1 mouse cellular context compared by ENCODE assay signal in the genomic region with DNA sequence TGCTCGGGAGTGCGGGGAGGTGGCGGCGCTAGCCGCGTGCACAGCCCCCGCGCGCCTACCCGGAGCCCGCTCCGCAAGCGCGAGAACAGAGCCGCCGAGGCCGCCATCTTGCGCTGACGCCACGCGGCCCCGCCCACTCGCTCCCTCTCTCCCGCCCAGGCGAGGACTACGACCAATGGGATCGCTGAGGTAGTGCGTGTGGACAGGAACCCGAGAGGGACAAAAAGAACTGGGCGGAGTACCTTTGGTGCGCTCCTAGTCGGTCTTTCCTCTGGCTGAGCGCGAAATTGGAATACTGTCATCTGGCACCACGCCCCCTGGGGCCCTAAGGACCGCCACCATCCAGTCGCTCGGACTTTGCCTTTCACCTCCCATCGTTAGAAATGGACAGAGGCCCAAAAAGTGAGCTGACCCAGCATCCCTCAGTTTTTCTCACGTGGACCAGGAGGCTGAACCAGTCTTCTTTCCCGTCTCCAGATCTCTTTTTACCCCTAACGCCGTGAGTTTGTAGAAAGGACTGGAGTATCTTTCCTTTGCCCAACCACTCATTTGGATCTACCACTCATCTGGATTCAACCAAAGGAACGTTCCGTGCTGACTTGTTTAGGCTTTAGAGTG.
TF ChIP-seq lines count a peak whose summit lies in the region.

A gene (minus strand): TSS at position 147 of the 618 bp plus-strand sequence.

TF ChIP-seq in CH12.LX, 34 proteins besides CTCF, POLR2A, EP300 and RAD21 (continued from another document):
- TF ChIP-seq UBTF (IDR thresholded peaks at IDR 0.05; ENCODE audit: low read depth, low read length) (no peak), GABPA (IDR thresholded peaks at IDR 0.05; ENCODE audit: insufficient replicate concordance, low read depth, low read length) (no peak), MXI1 (IDR thresholded peaks at IDR 0.05; ENCODE audit: low read depth, low read length) (peak; percentile 86; the same call in 1 of the 2 replicates), USF2 (conservative IDR thresholded peaks at IDR 0.05; ENCODE audit: low read depth, low read length) (no peak), SIN3A (IDR thresholded peaks at IDR 0.05; ENCODE audit: low read length) (peak; percentile 95), MYC (IDR thresholded peaks at IDR 0.05; ENCODE audit: low read depth, low read length) (peak; percentile 76), TBP (conservative IDR thresholded peaks at IDR 0.05; ENCODE audit: low read depth, low read length) (peak; percentile 82), MAFK (IDR thresholded peaks at IDR 0.05; ENCODE audit: insufficient replicate concordance, low read length) (no peak; the same call in 1 of the 2 replicates), CHD2 (IDR thresholded peaks at IDR 0.05; ENCODE audit: low read length) (peak; percentile 76; the same call in 1 of the 2 replicates), ELF1 (IDR thresholded peaks at IDR 0.05; ENCODE audit: low read depth, low read length) (peak; percentile 65; the same call in 1 of the 2 replicates), IRF4 (IDR thresholded peaks at IDR 0.05; ENCODE audit: low read depth, low read length) (0 out of 2 replicates have a peak, but pooled peaks have one; percentile 43), BHLHE40 (IDR thresholded peaks at IDR 0.05; ENCODE audit: low read depth, low read length) (no peak), NRF1 (IDR thresholded peaks at IDR 0.05; ENCODE audit: low read depth, low read length) (peak; percentile 68), ZMIZ1 (IDR thresholded peaks at IDR 0.05; ENCODE audit: low read depth, low read length) (peak; percentile 75; the same call in 1 of the 2 replicates), ZNF384 (IDR thresholded peaks at IDR 0.05; ENCODE audit: low read depth, low read length) (no peak), KAT2A (IDR thresholded peaks at IDR 0.05; ENCODE audit: insufficient replicate concordance, low read length) (peak; percentile 82; the same call in 1 of the 2 replicates), SMC3 (IDR thresholded peaks at IDR 0.05; ENCODE audit: low read depth, low read length) (no peak), JUND (conservative IDR thresholded peaks at IDR 0.05; ENCODE audit: low read depth, low read length) (no peak), ZKSCAN1 (IDR thresholded peaks at IDR 0.05; ENCODE audit: borderline replicate concordance, low read depth, low read length) (no peak)
